Mouse (Mus musculus) liver, embryonic 12.5 days (tissue): Measurements from ENCODE around the gene Plk2. TPM values are rescaled to one million over a fixed set of nuclear protein-coding genes. Genes with fewer than 3 reads are reported as not detected.

Experiments used
- ATAC-seq: fragments of 200-750 bp; cut with Nextera tagmentation; 2 replicates; pipeline ENCODE4 v1.8.0; 2017; ENCODE audit warnings: moderate number of reproducible peaks, mild to moderate bottlenecking, moderate library complexity
- H3K27ac ChIP-seq: fragments of 300-500 bp; sonication (generic); 2 replicates; pipeline ENCODE4 v1.5.1; 2016; ENCODE audit warnings: mild to moderate bottlenecking
- H3K27me3 ChIP-seq: fragments of 300-500 bp; sonication (generic); replicated peaks from 2 replicates; pipeline ENCODE4 v1.6.1; 2016; ENCODE audit warnings: mild to moderate bottlenecking, moderate library complexity
- H3K36me3 ChIP-seq: fragments of 300-500 bp; sonication (generic); 2 replicates; pipeline ENCODE4 v1.6.1; 2016; ENCODE audit warnings: mild to moderate bottlenecking, moderate library complexity
- H3K4me1 ChIP-seq: fragments of 300-500 bp; sonication (generic); 2 replicates; pipeline ENCODE4 v1.6.1; 2016
- H3K4me2 ChIP-seq: fragments of 300-500 bp; sonication (generic); 2 replicates; pipeline ENCODE4 v1.6.1; 2016; ENCODE audit warnings: mild to moderate bottlenecking, moderate library complexity
- H3K4me3 ChIP-seq: fragments of 300-500 bp; sonication (generic); 2 replicates; pipeline ENCODE4 v1.5.1; 2016; ENCODE audit warnings: mild to moderate bottlenecking, moderate library complexity
- H3K9ac ChIP-seq: fragments of 300-500 bp; sonication (generic); 2 replicates; pipeline ENCODE4 v1.6.1; 2016; ENCODE audit warnings: mild to moderate bottlenecking, moderate library complexity
- H3K9me3 ChIP-seq: fragments of 300-500 bp; sonication (generic); replicated peaks from 2 replicates; pipeline ENCODE4 v1.6.1; 2016; ENCODE audit warnings: mild to moderate bottlenecking, moderate library complexity
- WGBS: fragments of 180-500 bp; shearing (Covaris S2); methylation state at CpG from one replicate; pipeline ENCODE4 v1.1.7; 2016; ENCODE audit not compliant: insufficient replicate concordance; 5-methylcytosine and 5-hydroxymethylcytosine counted together
- polyA plus RNA-seq: library from polyadenylated mRNA; unstranded; fragments of >200 nt; fragmentation: Nextera tagmentation; extraction: Ambion mirVana; gene quantifications from 2 replicates; pipeline ENCODE4 v1.2.1, GENCODE M21; 2016

The Plk2 gene
- polyA plus RNA-seq, 1 experiment from 2014 or later, result 12.7 TPM

- no peaks in the 10 kb centered on the region for H3K9me3 ChIP-seq
- no peaks in the 10 kb centered on the region for H3K4me1 ChIP-seq
- H3K27me3 ChIP-seq, result no peaks in the 10 kb centered on the region
- no peak overlapping the region for H3K27ac ChIP-seq
- H3K4me3 ChIP-seq, result no peak overlapping the region
- ATAC-seq, result no peak
- WGBS, result 70% methylated on average over 5 of the region's 5 CpGs
- no peak overlapping the region for H3K9ac ChIP-seq
- H3K4me2 ChIP-seq, result no peak overlapping the region
- no peaks in the 10 kb centered on the region for H3K36me3 ChIP-seq
Measured at GRCm38 (mm10) chr13:110418656-110419055, 23.8 kb downstream of the Plk2 start.

- Histone ChIP-seq H3K4me2 (no peak overlapping the region), H3K9me3 (no peaks in the 10 kb centered on the region), H3K4me1 (no peaks in the 10 kb centered on the region), H3K27ac (no peak overlapping the region), H3K9ac (no peak overlapping the region), H3K36me3 (no peaks in the 10 kb centered on the region), H3K27me3 (no peaks in the 10 kb centered on the region), H3K4me3 (no peak overlapping the region)
- WGBS, result 64% methylated on average over 5 of the region's 5 CpGs
- ATAC-seq, result no peak
Measured at GRCm38 (mm10) chr13:110419640-110420039, 24.8 kb downstream of the Plk2 start.

GRCm38 (mm10) chr13:110422434-110422833, 27.6 kb downstream of the Plk2 start:
- H3K27me3 ChIP-seq, result no peaks in the 10 kb centered on the region
- 63% methylated on average over 7 of the region's 7 CpGs for WGBS
- H3K4me1 ChIP-seq, result no peaks in the 10 kb centered on the region
- H3K9ac ChIP-seq, result no peak overlapping the region
- ATAC-seq, result no peak
- no peaks in the 10 kb centered on the region for H3K9me3 ChIP-seq
- no peak overlapping the region for H3K4me2 ChIP-seq
- no peaks in the 10 kb centered on the region for H3K36me3 ChIP-seq
- H3K4me3 ChIP-seq, result no peak overlapping the region
- no peak overlapping the region for H3K27ac ChIP-seq

GRCm38 (mm10) chr13:110425512-110426222, 30.8 kb downstream of the Plk2 start:
- H3K4me1 ChIP-seq, result no peaks in the 10 kb centered on the region
- no peak overlapping the region for H3K4me2 ChIP-seq
- H3K36me3 ChIP-seq, result no peaks in the 10 kb centered on the region
- H3K9me3 ChIP-seq, result no peaks in the 10 kb centered on the region
- H3K27me3 ChIP-seq, result no peaks in the 10 kb centered on the region
- ATAC-seq, result no peak
- no peak overlapping the region for H3K9ac ChIP-seq
- H3K4me3 ChIP-seq, result no peak overlapping the region
- no peak overlapping the region for H3K27ac ChIP-seq
- WGBS, result 62% methylated on average over 8 of the region's 8 CpGs

GRCm38 (mm10) chr13:110431388-110431787, 36.5 kb downstream of the Plk2 start:
- H3K27ac ChIP-seq, result no peak overlapping the region
- no peaks in the 10 kb centered on the region for H3K27me3 ChIP-seq
- H3K9ac ChIP-seq, result no peak overlapping the region
- H3K4me2 ChIP-seq, result no peak overlapping the region
- no peak overlapping the region for H3K4me3 ChIP-seq
- no peaks in the 10 kb centered on the region for H3K9me3 ChIP-seq
- no peaks in the 10 kb centered on the region for H3K4me1 ChIP-seq
- ATAC-seq, result no peak
- H3K36me3 ChIP-seq, result no peaks in the 10 kb centered on the region

- Histone ChIP-seq H3K4me3 (no peak overlapping the region), H3K4me1 (no peaks in the 10 kb centered on the region), H3K27me3 (no peaks in the 10 kb centered on the region), H3K9ac (no peak overlapping the region), H3K9me3 (no peaks in the 10 kb centered on the region), H3K27ac (no peak overlapping the region), H3K36me3 (no peaks in the 10 kb centered on the region), H3K4me2 (no peak overlapping the region)
- no peak for ATAC-seq
- WGBS, result 42% methylated on average over 2 of the region's 2 CpGs
Measured at GRCm38 (mm10) chr13:110432062-110432566, 37.3 kb downstream of the Plk2 start.

- H3K4me1 ChIP-seq, result no peaks in the 10 kb centered on the region
- no peak overlapping the region for H3K9ac ChIP-seq
- H3K36me3 ChIP-seq, result no peaks in the 10 kb centered on the region
- H3K4me3 ChIP-seq, result no peak overlapping the region
- WGBS, result 70% methylated on average over 4 of the region's 4 CpGs
- no peak overlapping the region for H3K27ac ChIP-seq
- H3K4me2 ChIP-seq, result no peak overlapping the region
- ATAC-seq, result no peak
- H3K9me3 ChIP-seq, result no peaks in the 10 kb centered on the region
- no peaks in the 10 kb centered on the region for H3K27me3 ChIP-seq
Measured at GRCm38 (mm10) chr13:110432613-110433012, 37.8 kb downstream of the Plk2 start.

GRCm38 (mm10) chr13:110436692-110437091, 41.8 kb downstream of the Plk2 start:
- H3K9me3 ChIP-seq, result no peaks in the 10 kb centered on the region
- no peaks in the 10 kb centered on the region for H3K27me3 ChIP-seq
- H3K4me2 ChIP-seq, result no peak overlapping the region
- no peak overlapping the region for H3K27ac ChIP-seq
- no peak for ATAC-seq
- WGBS, result 73% methylated on average over 7 of the region's 7 CpGs
- no peak overlapping the region for H3K4me3 ChIP-seq
- no peaks in the 10 kb centered on the region for H3K4me1 ChIP-seq
- no peak overlapping the region for H3K9ac ChIP-seq
- no peaks in the 10 kb centered on the region for H3K36me3 ChIP-seq

- Histone ChIP-seq H3K4me1 (no peaks in the 10 kb centered on the region), H3K27ac (no peak overlapping the region), H3K36me3 (no peaks in the 10 kb centered on the region), H3K9me3 (no peaks in the 10 kb centered on the region), H3K4me2 (no peak overlapping the region), H3K9ac (no peak overlapping the region), H3K27me3 (no peaks in the 10 kb centered on the region), H3K4me3 (no peak overlapping the region)
- WGBS, result 55% methylated on average over 9 of the region's 9 CpGs
- no peak for ATAC-seq
Measured at GRCm38 (mm10) chr13:110438624-110439023, 43.8 kb downstream of the Plk2 start.

GRCm38 (mm10) chr13:110444335-110444734, 49.5 kb downstream of the Plk2 start:
- H3K4me1 ChIP-seq, result peaks cover 3% of the 10 kb centered on the region; the same call in 1 of the 2 replicates
- ATAC-seq, result no peak
- H3K4me3 ChIP-seq, result no peak overlapping the region
- H3K27me3 ChIP-seq, result no peaks in the 10 kb centered on the region
- no peak overlapping the region for H3K27ac ChIP-seq
- no peak overlapping the region for H3K4me2 ChIP-seq
- H3K9me3 ChIP-seq, result no peaks in the 10 kb centered on the region
- WGBS, result 61% methylated on average over 4 of the region's 4 CpGs
- H3K9ac ChIP-seq, result no peak overlapping the region
- H3K36me3 ChIP-seq, result no peaks in the 10 kb centered on the region

- H3K9me3 ChIP-seq, result no peaks in the 10 kb centered on the region
- H3K27ac ChIP-seq, result no peak overlapping the region
- H3K27me3 ChIP-seq, result no peaks in the 10 kb centered on the region
- no peak overlapping the region for H3K4me2 ChIP-seq
- WGBS, result 56% methylated on average over 3 of the region's 3 CpGs
- peaks cover 3% of the 10 kb centered on the region; the same call in 1 of the 2 replicates for H3K4me1 ChIP-seq
- H3K4me3 ChIP-seq, result no peak overlapping the region
- no peak for ATAC-seq
- no peaks in the 10 kb centered on the region for H3K36me3 ChIP-seq
- no peak overlapping the region for H3K9ac ChIP-seq
Measured at GRCm38 (mm10) chr13:110444894-110445293, 50.0 kb downstream of the Plk2 start.

GRCm38 (mm10) chr13:110446434-110446833, 51.6 kb downstream of the Plk2 start:
- Histone ChIP-seq H3K4me2 (no peak overlapping the region), H3K4me3 (no peak overlapping the region), H3K27me3 (no peaks in the 10 kb centered on the region), H3K36me3 (no peaks in the 10 kb centered on the region), H3K9ac (no peak overlapping the region), H3K9me3 (no peaks in the 10 kb centered on the region), H3K27ac (no peak overlapping the region), H3K4me1 (peaks cover 3% of the 10 kb centered on the region; the same call in 1 of the 2 replicates)
- no peak for ATAC-seq
- 71% methylated on average over 6 of the region's 6 CpGs for WGBS

- 50% methylated on average over 4 of the region's 4 CpGs for WGBS
- Histone ChIP-seq H3K4me1 (0 out of 2 replicates have a peak, but pooled peaks cover under 1% of the 10 kb centered on the region), H3K4me2 (no peak overlapping the region), H3K9ac (no peak overlapping the region), H3K4me3 (no peak overlapping the region), H3K9me3 (no peaks in the 10 kb centered on the region), H3K27ac (no peak overlapping the region), H3K27me3 (no peaks in the 10 kb centered on the region), H3K36me3 (no peaks in the 10 kb centered on the region)
- no peak for ATAC-seq
Measured at GRCm38 (mm10) chr13:110450056-110450455, 55.2 kb downstream of the Plk2 start.
